Mouse (Mus musculus) regulatory T cell (primary cell): ENCODE data around the gene Rimbp2.

Experiments used
- in situ Hi-C: fragments of 300-600 bp; cut with MboI, MseI; formaldehyde crosslinking; loops from one replicate; pipeline ENCODE4 v1.15.1; 2025; ENCODE audit warnings: high pct_unique_total_duplicates

The Rimbp2 gene

DNA sequence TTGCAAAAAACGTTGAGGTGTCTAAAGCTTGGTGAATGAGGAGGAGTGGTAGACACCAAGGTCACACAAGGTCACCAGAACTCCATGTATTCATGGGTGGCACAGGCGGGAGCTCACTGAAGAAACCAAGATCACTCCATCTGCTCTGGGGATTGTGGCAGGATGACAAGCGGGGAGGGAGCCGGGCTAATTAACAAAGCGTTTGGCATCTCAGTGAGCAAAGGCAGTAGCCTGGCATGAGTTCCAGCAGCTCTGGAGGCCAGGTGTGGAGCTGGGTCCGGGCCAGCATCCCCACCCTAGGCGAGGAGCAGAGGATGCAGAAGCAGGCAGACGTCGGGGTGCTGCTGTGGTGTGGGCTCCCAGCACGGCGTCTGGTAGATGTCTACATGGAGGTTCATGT, 108.3 kb downstream of the Rimbp2 start:
- in situ Hi-C loops, result no loop called here

DNA sequence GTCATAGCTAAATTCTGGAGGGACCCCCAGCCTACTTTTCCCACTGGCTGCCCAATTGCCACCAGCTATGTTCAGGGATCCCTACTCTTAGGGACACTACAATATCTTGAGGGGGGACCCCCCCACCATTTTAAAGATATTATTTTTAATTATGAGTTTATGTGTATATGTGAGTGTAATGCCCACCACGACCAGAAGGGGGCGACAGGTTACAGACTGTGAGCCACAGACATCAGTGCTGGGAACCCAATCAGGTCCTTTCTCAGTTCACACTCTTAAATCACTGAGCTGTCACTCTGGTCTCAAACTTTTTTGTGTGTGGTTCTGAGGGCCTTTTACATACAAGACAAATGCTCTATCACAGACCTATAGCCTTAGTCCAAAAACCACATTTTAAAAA, 109.3 kb downstream of the Rimbp2 start:
- in situ Hi-C loops, result no loop called here

DNA sequence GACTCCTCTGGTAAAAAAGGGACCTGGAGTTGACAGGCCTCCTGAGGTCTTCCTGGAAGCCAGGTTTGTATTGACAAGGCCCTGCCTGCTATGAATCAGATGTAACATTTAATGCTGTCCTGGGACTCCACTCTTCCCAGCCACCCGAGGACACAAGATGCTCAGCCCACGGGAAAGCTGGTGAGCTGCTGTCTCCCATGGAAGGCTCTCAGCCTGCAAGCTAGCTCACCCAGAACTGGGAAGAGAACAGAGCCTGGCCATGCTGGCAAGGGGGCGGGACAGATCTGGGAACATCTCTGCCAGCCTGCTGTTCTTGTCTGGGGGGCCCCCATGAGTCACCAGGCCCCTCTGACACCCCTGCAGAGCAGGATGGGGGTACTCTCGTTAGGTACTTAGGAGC, 111.7 kb downstream of the Rimbp2 start:
- in situ Hi-C loops, result no loop called here

DNA sequence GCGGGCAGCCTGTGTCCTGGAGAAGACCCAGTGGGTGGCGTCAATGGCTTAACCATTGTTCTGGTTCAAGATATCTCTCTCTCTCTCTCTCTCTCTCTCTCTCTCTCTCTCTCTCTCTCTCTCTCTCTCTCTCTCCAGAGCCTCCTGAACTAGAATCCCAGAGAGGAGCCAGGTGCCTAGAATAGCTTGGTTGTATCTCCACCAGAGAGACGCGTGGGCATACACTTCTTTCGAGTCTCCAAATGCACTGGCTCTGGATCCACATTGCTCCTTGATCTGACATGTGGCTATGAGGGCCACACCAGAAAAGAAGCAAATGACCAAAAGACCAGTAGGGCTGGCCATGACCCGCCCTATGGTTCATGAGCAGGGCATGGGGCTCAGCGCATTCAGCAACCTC, 116.2 kb downstream of the Rimbp2 start:
- in situ Hi-C loops, result no loop called here

DNA sequence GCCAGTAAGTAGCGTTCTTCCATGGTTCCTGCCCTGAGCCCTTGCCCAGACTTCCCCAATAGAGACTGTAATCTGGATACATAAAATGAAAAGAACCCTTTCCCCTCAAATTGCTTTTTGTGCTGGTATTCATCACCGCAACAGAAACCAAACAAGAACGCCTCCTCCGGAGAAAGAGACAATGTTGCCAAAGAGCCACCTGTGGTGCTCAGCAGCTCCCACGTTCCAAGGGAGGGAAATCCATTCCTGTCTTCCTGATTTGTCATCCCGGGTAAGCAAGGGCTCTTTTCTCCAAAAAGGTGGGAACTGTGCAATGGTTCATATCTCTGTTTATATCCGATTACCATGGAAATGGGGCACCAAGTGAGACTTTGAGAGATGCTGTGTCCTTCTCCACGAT, 119.2 kb downstream of the Rimbp2 start:
- in situ Hi-C loops, result no loop called here

DNA sequence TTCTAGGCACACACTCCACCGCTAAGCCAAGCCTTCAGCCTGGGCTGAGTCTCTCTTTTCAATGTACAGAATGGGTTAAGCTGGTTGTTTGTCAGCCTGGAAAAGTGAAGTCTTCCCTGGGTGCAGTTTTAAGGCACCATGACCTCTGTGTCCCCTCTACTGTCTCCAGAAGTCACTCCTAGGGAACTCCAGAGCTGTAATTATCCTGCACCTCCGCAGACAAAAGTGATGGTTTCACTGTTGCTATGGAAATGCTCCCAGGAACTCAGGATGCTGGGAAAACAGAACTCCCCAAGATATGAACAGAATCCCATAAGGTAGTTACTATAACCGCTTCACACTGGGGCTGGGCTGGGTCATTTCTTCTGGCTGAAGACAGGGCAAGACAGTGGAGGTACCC, 130.4 kb downstream of the Rimbp2 start:
- in situ Hi-C loops, result no loop called here

DNA sequence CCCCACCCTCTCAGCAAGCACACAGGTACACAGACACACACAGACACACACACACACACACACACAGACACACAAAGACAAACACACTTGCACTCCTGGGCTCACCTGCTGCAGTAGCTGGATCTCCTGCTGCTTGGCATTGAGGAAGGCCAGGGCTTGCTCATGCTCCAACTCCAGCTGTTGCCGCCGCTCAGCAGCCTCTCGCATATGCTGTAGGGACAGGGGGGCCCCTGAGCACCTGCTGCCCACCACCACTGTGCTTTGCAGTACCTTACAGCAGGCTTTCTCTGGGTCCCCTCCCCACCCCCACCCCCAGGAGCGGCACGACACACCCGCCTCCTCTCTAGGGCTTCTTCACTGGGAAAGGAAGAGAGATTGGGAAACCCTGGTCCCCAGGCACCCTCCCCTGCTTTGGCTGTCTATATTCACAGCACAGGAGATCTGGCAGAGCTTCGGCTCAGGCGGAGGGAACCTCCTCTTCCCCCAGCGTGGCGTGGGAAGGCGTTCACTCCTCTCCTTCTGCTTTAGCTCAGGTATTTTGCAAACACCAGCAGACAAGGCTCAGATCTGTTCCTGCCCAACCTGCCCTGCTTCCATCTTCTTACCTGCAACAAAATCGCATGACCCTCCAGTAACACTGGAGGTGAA, 133.5 kb downstream of the Rimbp2 start:
- in situ Hi-C loops, result no loop called here

DNA sequence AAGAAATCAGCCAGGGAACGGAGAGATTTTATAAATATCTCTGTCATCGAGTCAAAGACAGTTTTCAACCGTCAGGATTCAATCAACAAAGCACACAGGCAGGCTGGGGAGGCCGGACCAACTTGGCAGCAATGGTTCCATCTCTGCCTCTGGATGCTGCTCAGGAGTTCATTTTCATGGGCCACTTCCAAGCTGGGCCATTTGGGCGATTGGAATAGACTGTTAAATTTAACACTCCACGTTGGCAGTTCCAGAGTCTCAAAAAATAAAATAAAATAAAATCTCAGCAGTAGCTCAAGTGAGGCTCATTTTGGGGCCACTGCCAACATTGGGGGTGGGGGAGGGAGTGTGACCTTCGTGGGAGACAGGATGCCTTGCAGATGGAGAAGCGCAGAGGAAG, 137.7 kb downstream of the Rimbp2 start:
- in situ Hi-C loops, result no loop called here

DNA sequence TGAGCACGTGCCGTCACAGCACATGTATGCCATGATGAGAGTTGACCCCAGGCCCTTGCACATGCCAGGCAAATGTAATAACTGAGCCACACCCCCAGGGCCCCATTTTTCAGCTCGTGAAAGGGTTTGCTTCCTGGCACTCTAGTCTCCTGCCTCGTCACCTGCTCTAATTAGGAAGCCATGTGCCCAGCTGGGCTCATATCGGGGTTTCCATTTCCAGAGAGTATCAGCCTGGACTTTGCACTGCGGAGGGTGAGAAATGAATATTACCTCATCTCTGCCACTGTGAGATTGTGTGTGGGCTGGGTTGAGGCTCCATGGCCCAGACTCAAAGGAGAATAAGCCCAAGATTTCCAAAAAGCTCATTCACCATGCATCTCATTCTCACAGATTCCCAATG, 138.2 kb downstream of the Rimbp2 start:
- in situ Hi-C loops, result no loop called here

DNA sequence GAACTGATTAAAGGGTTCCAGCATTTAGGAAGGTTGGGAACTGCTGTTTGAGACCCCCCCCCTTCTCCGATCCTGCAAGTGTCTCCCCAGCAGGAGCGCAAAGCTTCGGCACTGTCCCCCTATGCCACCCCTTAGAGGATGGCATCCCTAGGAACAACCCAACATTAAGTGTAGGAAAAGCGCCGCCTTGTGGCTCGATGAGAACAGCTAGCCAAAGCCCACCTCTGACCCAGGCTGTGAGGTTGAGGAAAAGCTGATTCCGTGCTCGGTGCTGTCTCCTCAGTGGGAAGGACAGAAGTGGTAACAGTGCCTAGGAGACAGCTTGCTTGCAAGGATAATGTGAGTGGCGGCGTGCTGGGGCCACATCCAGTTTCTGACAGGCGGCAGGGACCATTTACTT, 140.2 kb downstream of the Rimbp2 start:
- in situ Hi-C loops, result no loop called here

DNA sequence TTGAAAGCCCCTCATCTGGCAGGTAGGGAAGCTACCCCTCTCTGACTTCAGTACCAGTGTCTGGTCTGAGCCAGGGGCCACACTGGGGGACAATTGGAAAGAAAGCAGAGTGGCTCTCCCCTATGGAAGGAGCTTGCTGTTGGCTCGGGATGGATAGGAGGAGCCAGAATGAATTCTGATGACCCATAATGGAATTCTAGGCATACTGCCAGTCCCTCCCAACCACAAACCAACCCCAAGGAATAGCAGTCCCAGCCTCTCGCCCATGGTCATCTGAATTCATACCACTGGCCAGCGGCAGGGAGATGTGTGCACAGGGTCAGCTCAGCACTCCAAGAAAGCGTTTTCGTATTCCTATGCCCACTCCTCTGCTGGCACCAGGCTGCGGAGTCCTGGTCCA, 141.9 kb downstream of the Rimbp2 start:
- in situ Hi-C loops, result no loop called here

DNA sequence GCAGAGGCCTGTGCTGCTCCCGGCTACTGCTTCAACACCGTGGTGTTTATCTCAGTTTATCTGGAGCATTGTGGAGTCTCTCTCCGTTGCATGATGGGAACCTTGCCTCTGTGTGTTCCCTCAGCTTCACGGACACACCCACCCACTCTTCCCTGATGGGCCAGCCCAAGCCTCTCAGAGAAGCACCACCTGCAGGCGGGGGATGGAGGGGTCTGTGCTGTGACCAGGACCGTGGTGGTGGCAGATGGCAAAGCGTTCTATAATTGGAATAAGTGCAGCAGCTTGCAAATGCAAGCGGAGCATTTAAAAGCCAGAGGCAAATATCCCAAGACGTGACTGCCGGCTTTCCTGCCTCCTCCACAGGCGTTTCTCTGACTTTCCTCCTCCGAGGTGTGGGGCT, 143.3 kb downstream of the Rimbp2 start:
- in situ Hi-C loops, result no loop called here

DNA sequence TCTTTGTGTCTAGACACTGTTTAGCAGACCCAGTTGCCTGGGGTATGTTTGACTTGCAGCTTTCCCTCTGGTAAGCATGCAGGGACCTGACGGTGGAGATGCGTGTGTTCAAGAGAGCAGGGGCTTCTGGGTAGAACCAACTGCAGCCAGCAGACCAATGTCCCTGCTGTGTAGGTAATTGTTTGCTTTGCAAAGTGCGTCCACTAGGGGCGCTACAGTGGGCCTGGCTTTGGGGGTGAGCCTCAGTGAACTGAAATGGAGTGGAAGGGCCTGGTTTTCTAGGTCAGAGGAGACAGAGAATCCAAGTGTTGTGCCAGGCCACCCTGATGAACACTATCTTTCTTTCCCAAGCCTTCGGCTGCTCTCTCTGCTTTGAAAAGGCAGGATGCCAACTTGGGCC, 143.9 kb downstream of the Rimbp2 start:
- in situ Hi-C loops, result no loop called here

DNA sequence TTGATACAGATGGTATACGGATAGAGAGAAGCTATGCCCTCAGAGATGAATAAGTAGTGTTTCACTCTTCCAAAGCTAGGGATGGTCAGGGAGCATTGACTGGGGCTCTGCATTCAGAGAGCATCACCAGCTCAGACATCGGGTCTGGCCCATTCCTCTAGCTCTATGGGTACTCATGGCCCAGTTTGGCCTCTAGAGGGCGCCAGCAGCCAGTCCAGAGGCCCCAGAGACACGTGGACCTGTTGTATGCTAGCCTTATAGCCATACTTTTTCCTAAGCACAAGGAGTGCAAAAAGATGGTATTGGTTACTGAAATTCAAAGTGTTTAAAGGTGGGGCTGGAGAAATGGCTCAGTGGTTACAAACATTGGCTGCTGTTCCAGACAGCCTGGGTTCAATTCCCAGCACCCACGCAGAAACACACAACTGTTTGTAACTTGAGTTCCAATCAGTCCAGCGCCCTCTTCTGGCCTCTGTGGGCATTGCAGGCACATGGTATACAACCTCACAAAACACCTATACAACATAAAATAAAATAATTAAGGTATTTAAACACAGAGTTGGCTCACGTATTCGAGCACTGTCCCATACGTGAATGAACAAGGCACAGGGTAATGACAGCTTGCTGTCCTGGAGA, 144.6 kb downstream of the Rimbp2 start:
- in situ Hi-C loops, result no loop called here

DNA sequence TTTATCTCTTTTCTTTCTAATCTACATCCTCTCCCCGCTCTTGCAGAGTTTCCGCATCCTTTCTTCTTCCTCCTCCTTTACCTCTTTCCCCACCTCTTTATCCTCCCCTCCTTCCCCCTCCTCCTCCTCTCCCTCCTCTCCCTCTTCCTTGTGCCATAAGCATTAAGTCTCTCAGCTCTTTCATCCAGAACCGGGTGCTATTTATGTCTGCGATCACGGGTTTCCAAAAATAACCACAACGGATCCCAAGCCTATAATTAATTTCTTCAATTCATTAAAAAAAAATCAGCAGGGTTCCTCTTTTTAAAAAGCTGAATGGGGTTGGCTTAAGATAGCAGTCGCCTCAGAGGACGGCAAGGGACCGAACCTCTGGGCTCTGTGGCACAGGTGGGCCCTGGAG, 145.9 kb downstream of the Rimbp2 start:
- in situ Hi-C loops, result no loop called here

DNA sequence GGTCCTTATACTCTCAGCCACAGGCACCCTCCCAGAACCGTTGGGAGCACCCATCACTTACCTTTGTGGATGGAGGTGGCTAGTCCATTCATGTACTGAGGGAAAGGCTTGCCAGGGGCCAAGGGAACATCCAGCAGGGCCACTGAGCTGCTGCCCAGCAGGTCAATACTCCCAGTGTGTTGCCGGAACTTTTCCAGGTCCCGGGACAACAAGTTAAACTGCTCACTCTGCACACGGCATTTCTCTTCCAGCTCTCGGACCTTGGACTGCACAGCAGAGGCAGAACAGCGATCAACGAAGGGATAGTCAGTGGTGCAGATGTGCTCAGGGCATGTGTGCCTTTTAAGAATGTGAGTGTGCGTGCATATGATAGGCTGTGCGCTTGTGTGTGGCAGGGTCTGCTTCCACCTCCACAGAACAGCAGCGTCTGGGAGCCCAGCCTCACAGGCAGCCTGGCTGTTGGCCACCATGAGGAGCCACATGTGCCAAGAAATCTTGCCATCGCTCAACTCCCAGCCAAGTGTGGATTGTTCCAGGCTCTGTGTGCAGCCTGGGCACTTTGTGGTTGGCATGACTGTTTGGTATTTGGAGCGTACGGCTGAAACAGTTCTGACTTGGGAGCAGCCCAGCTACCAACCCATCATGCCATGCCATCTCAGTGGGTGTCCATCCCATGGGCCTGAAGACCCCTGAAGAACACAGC, 146.8 kb downstream of the Rimbp2 start:
- in situ Hi-C loops, result no loop called here

DNA sequence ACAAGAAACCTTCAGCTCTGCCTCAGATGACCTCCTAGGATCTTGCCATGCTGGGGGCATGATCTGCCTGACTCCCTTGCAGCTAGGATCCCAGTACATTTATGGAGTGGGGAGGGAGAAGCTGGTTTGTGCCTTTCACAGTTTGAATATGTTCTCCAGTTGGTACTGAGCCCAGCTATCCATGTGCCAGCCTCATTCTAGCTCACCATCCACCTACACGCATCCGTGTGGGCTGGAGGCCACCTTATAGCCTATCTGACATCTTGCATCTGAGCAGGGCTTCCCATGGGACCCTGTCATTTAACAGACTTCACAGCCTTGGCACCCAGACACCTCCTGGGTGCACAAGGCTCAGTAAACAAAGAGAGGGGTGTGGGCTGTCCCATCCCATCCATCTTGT, 148.2 kb downstream of the Rimbp2 start:
- in situ Hi-C loops, result no loop called here

DNA sequence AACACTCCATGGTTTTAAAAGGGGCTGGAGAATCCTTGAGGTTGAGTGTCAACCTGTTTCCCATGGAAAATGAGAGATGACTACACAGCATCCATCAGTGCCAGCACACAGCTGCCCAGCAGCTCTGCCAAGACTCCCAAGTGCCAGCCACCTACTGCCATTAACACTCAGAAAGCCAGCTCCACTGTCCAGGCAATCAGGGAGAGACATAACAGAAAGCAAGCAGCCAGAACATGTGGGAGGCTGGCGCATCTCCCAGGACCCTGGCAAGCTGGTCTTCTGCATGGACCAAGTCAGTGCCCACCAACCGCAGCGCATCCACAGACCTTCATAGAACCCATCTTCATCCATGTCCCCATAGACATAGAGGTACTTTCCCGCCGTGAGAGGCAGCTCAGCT, 152.7 kb downstream of the Rimbp2 start:
- in situ Hi-C loops, result no loop called here

DNA sequence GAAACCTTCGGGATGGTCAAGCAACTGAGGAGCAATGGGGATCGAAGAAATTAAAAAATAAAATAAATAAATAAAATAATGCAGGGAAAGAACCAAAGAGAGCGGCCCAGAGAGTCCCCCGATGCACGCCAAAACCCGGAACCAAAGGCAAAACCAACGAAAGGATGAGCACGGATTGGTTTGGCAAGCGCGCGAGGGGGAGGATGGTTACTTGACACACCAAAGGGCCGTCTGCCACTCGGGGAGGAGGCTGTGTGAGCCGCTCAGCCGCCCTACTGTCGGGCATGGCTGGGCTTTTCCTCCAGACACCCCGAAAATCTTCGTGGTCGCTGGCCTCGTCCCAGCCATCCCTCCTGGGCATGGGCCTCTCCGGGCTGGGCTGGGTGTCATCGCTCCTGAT, 171.7 kb downstream of the Rimbp2 start:
- in situ Hi-C loops, result no loop called here

DNA sequence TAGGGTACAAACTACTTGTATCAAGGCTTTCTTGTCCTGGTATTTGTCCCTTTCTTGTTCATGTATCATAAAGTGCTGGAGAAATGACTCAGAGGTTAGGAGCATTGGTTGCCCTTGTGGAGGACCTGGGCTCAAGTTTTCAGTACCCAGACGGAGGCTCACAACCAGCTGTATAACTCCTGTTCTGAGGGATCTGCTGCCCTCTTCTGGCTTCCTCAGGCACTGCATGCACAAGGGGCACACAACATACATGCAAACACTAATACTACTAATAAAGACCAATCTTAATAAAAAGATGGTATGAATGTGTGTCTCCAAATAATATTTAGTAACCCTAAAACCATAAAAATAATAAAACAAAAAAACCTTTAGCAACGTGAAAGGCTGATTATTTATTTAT, 176.9 kb downstream of the Rimbp2 start:
- in situ Hi-C loops, result no loop called here

DNA sequence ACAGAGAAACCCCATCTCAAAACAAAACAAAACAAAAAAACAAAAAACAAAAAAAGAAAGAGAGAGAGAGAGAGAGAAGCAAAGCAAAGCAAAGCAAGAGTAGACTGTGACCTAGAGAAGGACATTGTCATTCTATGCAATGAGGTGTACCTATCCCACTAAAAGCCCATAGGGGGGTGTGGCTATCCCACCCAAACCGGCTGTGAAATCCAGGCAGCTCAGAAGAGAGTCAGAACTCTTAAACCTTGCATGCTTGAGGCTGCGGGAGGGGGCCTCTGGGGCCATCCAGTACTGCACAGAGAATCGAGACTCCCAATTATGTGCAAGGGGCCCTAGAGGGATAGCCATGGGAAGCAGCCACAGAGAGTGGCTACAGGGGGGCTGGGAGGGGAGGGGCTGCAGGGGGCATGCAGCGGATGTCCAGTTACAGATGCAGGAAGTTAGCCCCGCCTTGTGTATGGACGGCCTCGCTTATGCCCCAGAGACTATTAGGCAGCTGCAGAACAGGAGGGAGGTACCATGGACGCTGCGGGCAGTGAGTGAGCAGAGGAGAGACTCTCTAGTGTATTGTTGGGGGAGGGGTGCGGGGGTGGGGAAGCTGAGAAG, 184.2 kb downstream of the Rimbp2 start:
- in situ Hi-C loops, result loop anchor here (10.0 kb wide), 1 partner anchor 836 kb away; no protein-coding TSS in a partner anchor

DNA sequence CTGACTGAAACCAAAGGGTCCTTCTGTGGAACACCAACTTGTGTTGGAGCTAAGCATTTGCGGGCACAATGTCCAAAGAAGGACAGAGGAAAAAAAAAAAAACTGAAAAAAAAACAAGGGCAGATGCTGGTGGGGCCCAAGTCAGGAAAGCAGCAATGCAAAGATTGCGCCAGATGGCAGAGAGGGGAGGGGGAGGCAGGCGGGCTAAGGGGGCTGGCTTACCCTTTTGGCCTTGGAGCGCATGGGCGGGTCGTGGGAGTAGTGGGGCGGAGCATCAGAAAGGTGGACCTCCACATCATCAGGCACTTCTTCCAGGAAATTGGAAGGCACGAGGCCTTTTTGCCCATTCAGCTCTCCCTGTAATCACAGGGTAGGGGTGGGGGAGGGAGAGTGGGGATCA, 192.2 kb downstream of the Rimbp2 start:
- in situ Hi-C loops, result loop anchor here (10.0 kb wide), 1 partner anchor 844 kb away; no protein-coding TSS in a partner anchor

DNA sequence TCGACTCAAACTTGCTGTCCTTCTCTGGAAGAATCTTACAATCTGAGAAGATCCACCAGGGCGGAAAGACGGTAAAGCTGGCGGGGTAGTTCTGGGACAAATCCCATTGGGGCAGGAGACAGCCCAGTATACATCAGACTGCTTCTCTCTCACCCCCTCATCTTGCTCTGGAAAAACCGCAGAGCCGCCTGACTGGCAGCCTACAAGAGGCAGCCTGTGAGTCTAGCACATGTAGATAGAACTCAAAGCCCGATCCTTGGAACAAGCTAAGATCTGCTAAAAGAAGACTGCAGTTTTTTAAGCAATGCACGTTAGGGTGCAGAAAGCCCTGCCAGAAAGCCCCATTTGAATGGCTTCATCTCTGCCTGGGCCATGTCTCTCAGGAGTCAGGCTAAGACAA, 207.0 kb downstream of the Rimbp2 start:
- in situ Hi-C loops, result no loop called here
